Mouse (Mus musculus) thymus, adult 2 months (tissue): ENCODE results near the gene St6galnac4. TPM values are rescaled to one million over a fixed set of nuclear protein-coding genes. Genes with fewer than 3 reads are reported as not detected.
A peak's percentile ranks its signal among the peaks of the same experiment; 100 is the strongest.

Experiments
- DNase-seq: peaks from one replicate; pipeline ENCODE4 v3.0.0; 2021
- H3K27ac ChIP-seq: fragments of 200-500 bp; 2 replicates; pipeline ENCODE4 v1.5.1; 2012; ENCODE audit warnings: low read length, control low read depth; ENCODE audit not compliant: control insufficient read depth, insufficient read depth
- H3K27me3 ChIP-seq: fragments of 200-500 bp; 2 replicates; pipeline ENCODE4 v1.6.1; 2012; ENCODE audit warnings: mild to moderate bottlenecking, low read length, moderate library complexity, mixed read lengths; ENCODE audit not compliant: control insufficient read depth, insufficient read depth
- H3K36me3 ChIP-seq: fragments of 200-500 bp; 2 replicates; pipeline ENCODE4 v1.6.1; 2012; ENCODE audit warnings: mild to moderate bottlenecking, low read length, moderate library complexity; ENCODE audit not compliant: control insufficient read depth, insufficient read depth
- H3K4me1 ChIP-seq: fragments of 200-500 bp; replicated peaks from 2 replicates; pipeline ENCODE4 v1.6.1; 2012; ENCODE audit warnings: low read length; ENCODE audit not compliant: control insufficient read depth, insufficient read depth
- H3K4me3 ChIP-seq: fragments of 200-500 bp; 2 replicates; pipeline ENCODE4 v1.5.1; 2012; ENCODE audit warnings: mild to moderate bottlenecking, low read length, control low read depth, moderate library complexity; ENCODE audit not compliant: control insufficient read depth, insufficient read depth
- CTCF ChIP-seq: fragments of 200-500 bp; IDR thresholded peaks from 2 replicates; pipeline ENCODE4 v1.5.1; 2012; ENCODE audit warnings: mild to moderate bottlenecking, control low read depth, low read length, moderate library complexity, borderline replicate concordance; ENCODE audit not compliant: control insufficient read depth, poor library complexity, insufficient read depth; ENCODE audit errors: extremely low read depth
- POLR2A ChIP-seq: fragments of 200-500 bp; IDR thresholded peaks from 2 replicates; pipeline ENCODE4 v1.6.1; 2012; ENCODE audit warnings: mild to moderate bottlenecking, low read length, control low read depth, moderate library complexity; ENCODE audit not compliant: control insufficient read depth, poor library complexity, insufficient read depth; ENCODE audit errors: extremely low read depth
- WGBS: fragments of 180-500 bp; shearing (Covaris S2); methylation state at CpG from one replicate; pipeline ENCODE4 v1.1.7; 2018; 5-methylcytosine and 5-hydroxymethylcytosine counted together
- polyA plus RNA-seq: library from polyadenylated mRNA; depleted of rRNA; stranded (reverse); fragments of >200 nt; gene quantifications from 2 replicates; pipeline ENCODE4 v1.2.3, GENCODE M21; 2012; rRNA removed

Gene St6galnac4
- polyA plus RNA-seq: 29.3 and 34.1 TPM in 2 replicates

- TF ChIP-seq POLR2A: peak; percentile 48; the same call in 1 of the 2 replicates
- peak; percentile 60; the same call in 1 of the 2 replicates for TF ChIP-seq CTCF
- 0% methylated on average over 38 of the region's 38 CpGs for WGBS
- H3K27me3 ChIP-seq: no peaks in the 10 kb centered on the region
- H3K27ac ChIP-seq: peak within 1 kb of the TSS; percentile 61; the same call in 1 of the 2 replicates
- peaks cover 24% of the 10 kb centered on the region for H3K4me1 ChIP-seq
- peak; percentile 91 for DNase-seq
- H3K36me3 ChIP-seq: no peaks in the 10 kb centered on the region
- peak within 1 kb of the TSS; percentile 67 for H3K4me3 ChIP-seq
These were observed at the start of gene St6galnac4 for GRCm38 (mm10) chr2:32586871-32587351. Gene St6galnac4 (plus strand): TSS chr2:32587095.

- H3K36me3 ChIP-seq: no peaks in the 10 kb centered on the region
- peak overlapping the region; percentile 1; the same call in 1 of the 2 replicates for H3K27ac ChIP-seq
- TF ChIP-seq POLR2A (no peak), CTCF (no peak)
- WGBS: 13% methylated on average over 9 of the region's 9 CpGs
- peak overlapping the region; percentile 80 for H3K4me3 ChIP-seq
- H3K4me1 ChIP-seq: peaks cover 52% of the 10 kb centered on the region
- DNase-seq: no peak
- peaks cover 7% of the 10 kb centered on the region; the same call in 1 of the 2 replicates for H3K27me3 ChIP-seq
These were observed 49.5 kb upstream of the St6galnac4 start for GRCm38 (mm10) chr2:32537360-32537905.

GRCm38 (mm10) chr2:32537941-32538340, 49.0 kb upstream of the St6galnac4 start:
- Histone ChIP-seq H3K36me3 (no peaks in the 10 kb centered on the region), H3K27ac (no peak overlapping the region), H3K4me1 (peaks cover 56% of the 10 kb centered on the region), H3K27me3 (peaks cover 7% of the 10 kb centered on the region; the same call in 1 of the 2 replicates), H3K4me3 (peak overlapping the region; percentile 18)
- DNase-seq: no peak
- TF ChIP-seq CTCF (no peak), POLR2A (no peak)
- WGBS: 39% methylated on average over 5 of the region's 5 CpGs

GRCm38 (mm10) chr2:32538461-32538860, 48.4 kb upstream of the St6galnac4 start:
- peak overlapping the region; percentile 15; the same call in 1 of the 2 replicates for H3K4me3 ChIP-seq
- H3K27me3 ChIP-seq: peaks cover 7% of the 10 kb centered on the region; the same call in 1 of the 2 replicates
- H3K4me1 ChIP-seq: peaks cover 61% of the 10 kb centered on the region
- no peak overlapping the region for H3K27ac ChIP-seq
- no peak for DNase-seq
- TF ChIP-seq POLR2A (no peak), CTCF (no peak)
- H3K36me3 ChIP-seq: no peaks in the 10 kb centered on the region
- WGBS: 59% methylated on average over 4 of the region's 4 CpGs

- H3K4me1 ChIP-seq: peaks cover 64% of the 10 kb centered on the region
- H3K27me3 ChIP-seq: peaks cover 7% of the 10 kb centered on the region; the same call in 1 of the 2 replicates
- H3K4me3 ChIP-seq: 0 out of 2 replicates have a peak overlapping the region, but pooled peaks have one; percentile 7
- H3K36me3 ChIP-seq: no peaks in the 10 kb centered on the region
- no peak for DNase-seq
- WGBS: 78% methylated on average over 14 of the region's 14 CpGs
- H3K27ac ChIP-seq: no peak overlapping the region
- TF ChIP-seq CTCF (no peak), POLR2A (no peak)
These were observed 47.4 kb upstream of the St6galnac4 start for GRCm38 (mm10) chr2:32539452-32539981.

- no peaks in the 10 kb centered on the region for H3K36me3 ChIP-seq
- 84% methylated on average over 2 of the region's 2 CpGs for WGBS
- H3K27ac ChIP-seq: peak overlapping the region; percentile 37; the same call in 1 of the 2 replicates
- no peak overlapping the region for H3K4me3 ChIP-seq
- H3K4me1 ChIP-seq: peaks cover 55% of the 10 kb centered on the region
- TF ChIP-seq CTCF: no peak
- TF ChIP-seq POLR2A: no peak
- H3K27me3 ChIP-seq: peaks cover 5% of the 10 kb centered on the region; the same call in 1 of the 2 replicates
- no peak for DNase-seq
These were observed 45.5 kb upstream of the St6galnac4 start for GRCm38 (mm10) chr2:32541333-32541908.
